Mouse (Mus musculus) liver, embryonic 15.5 days (tissue): Measurements from ENCODE around the gene Kpna4. TPM values are rescaled to one million over a fixed set of nuclear protein-coding genes. Genes with fewer than 3 reads are reported as not detected.
"Not testable (repeated sequence)": the region's sequence is repeated elsewhere in the genome, so short reads cannot be mapped to it uniquely, and the experiment has no call there.

Source experiments
- ATAC-seq: fragments of 200-750 bp; cut with Nextera tagmentation; 2 replicates; pipeline ENCODE4 v1.8.0; 2017; ENCODE audit warnings: moderate number of reproducible peaks, mild to moderate bottlenecking, moderate library complexity; ENCODE audit not compliant: insufficient read depth
- H3K27ac ChIP-seq: fragments of 300-500 bp; sonication (generic); replicated peaks from 2 replicates; pipeline ENCODE4 v1.5.1; 2015; ENCODE audit warnings: mild to moderate bottlenecking, inconsistent platforms
- H3K27me3 ChIP-seq: fragments of 300-500 bp; sonication (generic); 2 replicates; pipeline ENCODE4 v1.6.1; 2015; ENCODE audit warnings: mild to moderate bottlenecking, inconsistent platforms
- H3K36me3 ChIP-seq: fragments of 300-500 bp; sonication (generic); replicated peaks from 2 replicates; pipeline ENCODE4 v1.6.1; 2015; ENCODE audit warnings: moderate library complexity, mild to moderate bottlenecking, inconsistent platforms
- H3K4me1 ChIP-seq: fragments of 300-500 bp; sonication (generic); replicated peaks from 2 replicates; pipeline ENCODE4 v1.6.1; 2015; ENCODE audit warnings: inconsistent platforms
- H3K4me2 ChIP-seq: fragments of 300-500 bp; sonication (generic); 2 replicates; pipeline ENCODE4 v1.6.1; 2015; ENCODE audit warnings: moderate library complexity, mild to moderate bottlenecking, inconsistent platforms
- H3K4me3 ChIP-seq: fragments of 300-500 bp; sonication (generic); replicated peaks from 2 replicates; pipeline ENCODE4 v1.5.1; 2015; ENCODE audit warnings: mild to moderate bottlenecking, inconsistent platforms
- H3K9ac ChIP-seq: fragments of 300-500 bp; sonication (generic); 2 replicates; pipeline ENCODE4 v1.6.1; 2015; ENCODE audit warnings: moderate library complexity, mild to moderate bottlenecking, inconsistent platforms
- H3K9me3 ChIP-seq: fragments of 300-500 bp; sonication (generic); replicated peaks from 2 replicates; pipeline ENCODE4 v1.6.1; 2016; ENCODE audit warnings: inconsistent platforms
- WGBS: fragments of 180-500 bp; shearing (Covaris S2); methylation state at CpG from one replicate; pipeline ENCODE4 v1.1.7; 2015; ENCODE audit warnings: mixed read lengths; ENCODE audit not compliant: insufficient replicate concordance; 5-methylcytosine and 5-hydroxymethylcytosine counted together
- polyA plus RNA-seq: library from polyadenylated mRNA; unstranded; fragments of >200 nt; fragmentation: Nextera tagmentation; extraction: Ambion mirVana; gene quantifications from 2 replicates; pipeline ENCODE4 v1.2.1, GENCODE M21; 2015

Gene Kpna4
- polyA plus RNA-seq, 1 experiment from 2014 or later: 12.8 TPM

- Histone ChIP-seq H3K4me2 (peak overlapping the region; percentile 82), H3K9ac (peak overlapping the region; percentile 97), H3K4me3 (peak overlapping the region; percentile 96), H3K36me3 (peaks cover 22% of the 10 kb centered on the region), H3K27ac (peak overlapping the region; percentile 98), H3K27me3 (no peaks in the 10 kb centered on the region), H3K4me1 (peaks cover 39% of the 10 kb centered on the region), H3K9me3 (no peaks in the 10 kb centered on the region)
- 3% methylated on average over 9 of the region's 9 CpGs for WGBS
- ATAC-seq: no peak
Measured at GRCm38 (mm10) chr3:69045400-69045703, 81.6 kb downstream of the Kpna4 start.

GRCm38 (mm10) chr3:69044645-69045399 lies 82.1 kb downstream of the Kpna4 start, which contains the start of gene Trim59:
Gene Trim59 (minus strand): TSS chr3:69044755.
- Histone ChIP-seq H3K27ac (peak within 1 kb of the TSS; percentile 98), H3K27me3 (no peaks in the 10 kb centered on the region), H3K9me3 (no peaks in the 10 kb centered on the region), H3K4me2 (peak within 1 kb of the TSS; percentile 82), H3K4me1 (peaks cover 40% of the 10 kb centered on the region), H3K4me3 (peak within 1 kb of the TSS; percentile 96), H3K36me3 (peaks cover 26% of the 10 kb centered on the region), H3K9ac (peak within 1 kb of the TSS; percentile 97)
- under 1% methylated on average over 74 of the region's 80 CpGs for WGBS
- ATAC-seq: peak; percentile 94

- Histone ChIP-seq H3K4me3 (peak overlapping the region; percentile 96), H3K4me2 (peak overlapping the region; percentile 67), H3K9me3 (no peaks in the 10 kb centered on the region), H3K4me1 (peaks cover 45% of the 10 kb centered on the region), H3K36me3 (peaks cover 33% of the 10 kb centered on the region), H3K9ac (peak overlapping the region; percentile 97), H3K27me3 (no peaks in the 10 kb centered on the region), H3K27ac (peak overlapping the region; percentile 98)
- peak; percentile 69 for ATAC-seq
- under 1% methylated on average over 39 of the region's 42 CpGs for WGBS
Measured at GRCm38 (mm10) chr3:69044167-69044591, 82.7 kb downstream of the Kpna4 start.

- WGBS: 39% methylated on average over 5 of the region's 5 CpGs
- H3K36me3 ChIP-seq: peaks cover 54% of the 10 kb centered on the region
Measured at GRCm38 (mm10) chr3:69041298-69041697, 85.6 kb downstream of the Kpna4 start.

GRCm38 (mm10) chr3:69040105-69040504 lies 86.8 kb downstream of the Kpna4 start:
- Histone ChIP-seq H3K4me1 (peaks cover 22% of the 10 kb centered on the region), H3K9ac (peak overlapping the region; percentile 28; the same call in 1 of the 2 replicates), H3K4me3 (peak overlapping the region; percentile 61), H3K9me3 (no peaks in the 10 kb centered on the region), H3K27ac (peak overlapping the region; percentile 72), H3K36me3 (peaks cover 65% of the 10 kb centered on the region), H3K4me2 (peak overlapping the region; percentile 71), H3K27me3 (no peaks in the 10 kb centered on the region)
- ATAC-seq: no peak
- WGBS: 80% methylated on average over 2 of the region's 2 CpGs

More at GRCm38 (mm10) chr3:69041298-69041697, 85.6 kb downstream of the Kpna4 start:
- Histone ChIP-seq H3K4me1 (peaks cover 33% of the 10 kb centered on the region), H3K9ac (peak overlapping the region; percentile 41; the same call in 1 of the 2 replicates), H3K9me3 (no peaks in the 10 kb centered on the region), H3K27ac (peak overlapping the region; percentile 36), H3K4me2 (peak overlapping the region; percentile 71), H3K4me3 (peak overlapping the region; percentile 61), H3K27me3 (no peaks in the 10 kb centered on the region)
- ATAC-seq: no peak

GRCm38 (mm10) chr3:69026133-69026783 lies 100.7 kb downstream of the Kpna4 start:
- Histone ChIP-seq H3K9me3 (no peaks in the 10 kb centered on the region), H3K27ac (no peak overlapping the region), H3K4me3 (no peak overlapping the region), H3K4me2 (no peak overlapping the region), H3K9ac (no peak overlapping the region), H3K27me3 (no peaks in the 10 kb centered on the region), H3K4me1 (no peaks in the 10 kb centered on the region), H3K36me3 (peaks cover 85% of the 10 kb centered on the region)
- WGBS: 76% methylated on average over 1 of the region's 1 CpGs
- no peak for ATAC-seq

- ATAC-seq: no peak
- Histone ChIP-seq H3K36me3 (peaks cover 89% of the 10 kb centered on the region), H3K9ac (no peak overlapping the region), H3K4me3 (no peak overlapping the region), H3K4me1 (no peaks in the 10 kb centered on the region), H3K4me2 (no peak overlapping the region), H3K9me3 (no peaks in the 10 kb centered on the region), H3K27me3 (no peaks in the 10 kb centered on the region), H3K27ac (no peak overlapping the region)
Measured at GRCm38 (mm10) chr3:69020764-69021163, 106.1 kb downstream of the Kpna4 start.

- Histone ChIP-seq H3K27me3 (no peaks in the 10 kb centered on the region), H3K9ac (no peak overlapping the region), H3K9me3 (no peaks in the 10 kb centered on the region), H3K4me2 (no peak overlapping the region), H3K4me3 (no peak overlapping the region), H3K36me3 (peaks cover 89% of the 10 kb centered on the region), H3K4me1 (no peaks in the 10 kb centered on the region), H3K27ac (no peak overlapping the region)
- ATAC-seq: no peak
- WGBS: 85% methylated on average over 2 of the region's 2 CpGs
Measured at GRCm38 (mm10) chr3:69020285-69020684, 106.6 kb downstream of the Kpna4 start.

GRCm38 (mm10) chr3:69018635-69019034 lies 108.3 kb downstream of the Kpna4 start:
- H3K9me3 ChIP-seq, H3K9ac ChIP-seq, H3K27ac ChIP-seq, H3K4me2 ChIP-seq, H3K4me3 ChIP-seq, ATAC-seq, H3K4me1 ChIP-seq, H3K27me3 ChIP-seq: not testable (repeated sequence)
- WGBS: 94% methylated on average over 2 of the region's 2 CpGs
- H3K36me3 ChIP-seq: peaks cover 89% of the 10 kb centered on the region

- no peak overlapping the region for H3K4me3 ChIP-seq
- H3K4me2 ChIP-seq: no peak overlapping the region
- H3K36me3 ChIP-seq: peaks cover 89% of the 10 kb centered on the region
- no peaks in the 10 kb centered on the region for H3K4me1 ChIP-seq
- H3K9ac ChIP-seq: no peak overlapping the region
- no peak for ATAC-seq
- no peaks in the 10 kb centered on the region for H3K27me3 ChIP-seq
- no peaks in the 10 kb centered on the region for H3K9me3 ChIP-seq
- no peak overlapping the region for H3K27ac ChIP-seq
- WGBS: 72% methylated on average over 3 of the region's 3 CpGs
Measured at GRCm38 (mm10) chr3:69017181-69017580, 109.7 kb downstream of the Kpna4 start.
